ENCODE assay signal across 23 mouse cellular contexts in the genomic region with DNA sequence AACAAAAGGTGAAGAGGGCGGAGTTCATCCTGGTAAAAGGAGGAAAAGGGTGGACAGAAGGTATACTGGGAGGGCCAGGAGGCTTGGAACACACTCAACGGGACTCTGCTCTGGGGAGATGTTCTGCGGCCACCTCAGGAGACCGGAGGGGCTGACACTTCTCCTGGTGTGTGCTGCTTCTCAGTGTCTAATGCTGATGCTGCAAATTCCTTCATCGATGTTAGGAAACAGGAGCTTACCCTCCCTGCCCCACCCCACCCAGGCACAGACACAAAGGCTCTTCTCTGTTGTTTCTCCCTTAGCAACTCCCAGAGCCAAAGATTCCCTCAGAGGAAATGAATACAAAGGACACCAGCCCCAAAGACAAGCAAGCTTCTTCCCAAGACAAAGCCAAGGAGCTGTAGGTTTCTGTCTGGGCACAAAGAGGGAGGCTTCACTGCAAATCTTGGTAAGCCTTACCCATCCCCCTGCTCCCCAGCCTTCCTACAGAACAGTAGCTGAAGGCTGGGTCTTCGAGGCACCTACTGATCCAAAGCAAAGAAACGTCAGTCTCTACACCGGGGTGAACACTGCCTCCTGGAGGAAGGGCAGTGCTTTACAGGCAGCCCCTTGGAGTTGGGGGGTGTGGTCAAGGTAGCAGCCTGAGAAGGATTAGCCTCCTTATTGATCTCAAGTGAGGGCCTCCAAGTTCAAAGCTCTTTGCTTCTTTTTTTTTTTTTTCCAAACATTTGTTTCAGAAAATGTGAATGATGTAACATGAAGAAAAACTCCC.
DNase-seq lines count a peak whose midpoint lies in the region; ATAC-seq and TF ChIP-seq lines count a peak whose summit lies in the region.
"Had no signal": no experiment of that assay in that cellular context is flagged by ENCODE, and none has a peak within 500 bp of the region (broad histone marks: within the 10 kb centered on the region; RNA-seq: fewer than 3 reads in every experiment).

No protein-coding gene starts in this region.

- H3K4me3 ChIP-seq in intestine, embryonic 14.5 days (ENCODE audit: low read depth, low read length), result no peak overlapping the region
- H3K4me3 ChIP-seq in intestine, postnatal 0 days (ENCODE audit: low read depth, low read length), result no peak overlapping the region
- no peak overlapping the region for H3K4me3 ChIP-seq in midbrain, embryonic 10.5 days
- H3K4me3 ChIP-seq in midbrain, embryonic 15.5 days, result no peak overlapping the region
- no peak overlapping the region for H3K4me3 ChIP-seq in ES-E14 (ENCODE audit: insufficient read depth in 1 of 2, low read depth in 1 of 2, low read length in 2 of 2, poor library complexity in 1 of 2, severe bottlenecking in 1 of 2)
- no peak overlapping the region for H3K4me3 ChIP-seq in limb, embryonic 10.5 days
- H3K4me3 ChIP-seq: embryonic facial prominence, embryonic 10.5 days; forebrain, embryonic 15.5 days; heart, embryonic 10.5 days; liver, embryonic 15.5 days; midbrain, embryonic 12.5 days; neural tube, embryonic 13.5 days had no signal

- H3K9ac ChIP-seq in intestine, embryonic 14.5 days (ENCODE audit: low read length), result no peak overlapping the region
- H3K9ac ChIP-seq in intestine, postnatal 0 days (ENCODE audit: low read depth, low read length), result no peak overlapping the region
- H3K9ac ChIP-seq in midbrain, embryonic 15.5 days, result no peak overlapping the region
- no peak overlapping the region for H3K9ac ChIP-seq in ES-E14 (ENCODE audit: insufficient read depth, low read depth, low read length, poor library complexity, severe bottlenecking)
- H3K9ac ChIP-seq: forebrain, embryonic 15.5 days; liver, embryonic 15.5 days; midbrain, embryonic 12.5 days; neural tube, embryonic 13.5 days had no signal

- DNase-seq in intestine, embryonic 14.5 days (ENCODE audit: low spot score), result peak; percentile 34
- DNase-seq in midbrain, embryonic 10.5 days (ENCODE audit: low spot score), result no peak
- DNase-seq in ES-E14 (ENCODE audit: low read depth, low spot score), result peak; percentile 37
- DNase-seq in embryo, embryonic 11 days, result no peak
- DNase-seq in limb, embryonic 10.5 days (ENCODE audit: low spot score), result no peak
- DNase-seq: adrenal gland, postnatal 36 days; cerebellum, adult 11 months; cerebellum, adult 9-11 months; kidney, adult 9 months; kidney, postnatal 36 days; layer of hippocampus, postnatal 36 days; lung, postnatal 14 days; thymus, adult 18-20 months; thymus, postnatal 36 days had no signal

- ATAC-seq in intestine, embryonic 14.5 days (replicated peaks; ENCODE audit: low FRiP score, low TSS enrichment, low read depth), result no peak
- no peak for ATAC-seq in intestine, postnatal 0 days
- ATAC-seq in midbrain, embryonic 15.5 days (replicated peaks), result no peak
- ATAC-seq: CD4-positive, CD25-positive, alpha-beta regulatory T cell, adult 4 months; forebrain, embryonic 15.5 days had no signal

- no peak overlapping the region for H3K4me2 ChIP-seq in intestine, embryonic 14.5 days (ENCODE audit: low read length)
- no peak overlapping the region for H3K4me2 ChIP-seq in intestine, postnatal 0 days (replicated peaks; ENCODE audit: low read depth)
- H3K4me2 ChIP-seq in midbrain, embryonic 15.5 days, result no peak overlapping the region
- H3K4me2 ChIP-seq: forebrain, embryonic 15.5 days; liver, embryonic 15.5 days; midbrain, embryonic 12.5 days; neural tube, embryonic 13.5 days had no signal

- H3K27ac ChIP-seq in intestine, embryonic 14.5 days (ENCODE audit: low read depth), result no peak overlapping the region
- H3K27ac ChIP-seq in intestine, postnatal 0 days (ENCODE audit: low read depth, low read length), result no peak overlapping the region
- 0 out of 2 replicates have a peak overlapping the region, but pooled peaks have one; percentile 23 for H3K27ac ChIP-seq in midbrain, embryonic 10.5 days (replicated peaks)
- no peak overlapping the region for H3K27ac ChIP-seq in midbrain, embryonic 15.5 days
- no peak overlapping the region for H3K27ac ChIP-seq in ES-E14 (ENCODE audit: insufficient read depth, low read depth, low read length, poor library complexity, severe bottlenecking)
- H3K27ac ChIP-seq in limb, embryonic 10.5 days, result no peak overlapping the region
- H3K27ac ChIP-seq: embryonic facial prominence, embryonic 10.5 days; forebrain, embryonic 15.5 days; heart, embryonic 10.5 days; liver, embryonic 15.5 days; midbrain, embryonic 12.5 days; neural tube, embryonic 13.5 days had no signal

- H3K36me3 ChIP-seq in intestine, embryonic 14.5 days (ENCODE audit: control insufficient read depth, insufficient read depth, low read length), result no peaks in the 10 kb centered on the region
- H3K36me3 ChIP-seq in intestine, postnatal 0 days (ENCODE audit: control insufficient read depth, insufficient read depth), result no peaks in the 10 kb centered on the region
- no peaks in the 10 kb centered on the region for H3K36me3 ChIP-seq in midbrain, embryonic 10.5 days
- no peaks in the 10 kb centered on the region for H3K36me3 ChIP-seq in midbrain, embryonic 15.5 days (replicated peaks)
- no peaks in the 10 kb centered on the region for H3K36me3 ChIP-seq in ES-E14 (ENCODE audit: control insufficient read depth, insufficient read depth, low read length, poor library complexity, severe bottlenecking)
- no peaks in the 10 kb centered on the region for H3K36me3 ChIP-seq in limb, embryonic 10.5 days
- H3K36me3 ChIP-seq: embryonic facial prominence, embryonic 10.5 days; forebrain, embryonic 15.5 days; heart, embryonic 10.5 days; liver, embryonic 15.5 days; midbrain, embryonic 12.5 days; neural tube, embryonic 13.5 days had no signal

- H3K9me3 ChIP-seq in intestine, embryonic 14.5 days (ENCODE audit: control insufficient read depth, low read length), result no peaks in the 10 kb centered on the region
- H3K9me3 ChIP-seq in intestine, postnatal 0 days (ENCODE audit: control insufficient read depth), result no peaks in the 10 kb centered on the region
- no peaks in the 10 kb centered on the region for H3K9me3 ChIP-seq in midbrain, embryonic 10.5 days (replicated peaks)
- no peaks in the 10 kb centered on the region for H3K9me3 ChIP-seq in midbrain, embryonic 15.5 days
- no peaks in the 10 kb centered on the region for H3K9me3 ChIP-seq in ES-E14 (ENCODE audit: control insufficient read depth, insufficient read depth, low read depth, low read length)
- no peaks in the 10 kb centered on the region for H3K9me3 ChIP-seq in limb, embryonic 10.5 days (replicated peaks)
- H3K9me3 ChIP-seq: embryonic facial prominence, embryonic 10.5 days; forebrain, embryonic 15.5 days; heart, embryonic 10.5 days; liver, embryonic 15.5 days; midbrain, embryonic 12.5 days; neural tube, embryonic 13.5 days had no signal

- no peaks in the 10 kb centered on the region for H3K27me3 ChIP-seq in intestine, embryonic 14.5 days (replicated peaks; ENCODE audit: control insufficient read depth, insufficient read depth, low read length)
- H3K27me3 ChIP-seq in intestine, postnatal 0 days (replicated peaks; ENCODE audit: control insufficient read depth, insufficient read depth, low read length), result no peaks in the 10 kb centered on the region
- H3K27me3 ChIP-seq in midbrain, embryonic 10.5 days (ENCODE audit: low read depth, poor library complexity, severe bottlenecking), result peaks cover 32% of the 10 kb centered on the region
- H3K27me3 ChIP-seq in midbrain, embryonic 15.5 days (replicated peaks), result no peaks in the 10 kb centered on the region
- peaks cover 13% of the 10 kb centered on the region; the same call in 1 of the 2 replicates for H3K27me3 ChIP-seq in limb, embryonic 10.5 days (ENCODE audit: low read depth, poor library complexity, severe bottlenecking)
- H3K27me3 ChIP-seq: forebrain, embryonic 15.5 days; liver, embryonic 15.5 days; neural tube, embryonic 13.5 days had no signal

- in situ Hi-C loops in ES-E14 (cut with MboI; ENCODE audit: low sequenced_read_pairs in 2 of 2, unreplicated experiment in 2 of 2), result no loop called here

- no peaks in the 10 kb centered on the region; the same call in 1 of the 2 replicates for H3K4me1 ChIP-seq in intestine, embryonic 14.5 days (replicated peaks; ENCODE audit: control insufficient read depth, insufficient read depth, low read length)
- no peaks in the 10 kb centered on the region for H3K4me1 ChIP-seq in intestine, postnatal 0 days (replicated peaks; ENCODE audit: control insufficient read depth, insufficient read depth, low read length)
- peaks cover 29% of the 10 kb centered on the region for H3K4me1 ChIP-seq in midbrain, embryonic 10.5 days
- no peaks in the 10 kb centered on the region for H3K4me1 ChIP-seq in midbrain, embryonic 15.5 days
- H3K4me1 ChIP-seq in ES-E14 (ENCODE audit: control insufficient read depth in 2 of 2, insufficient read depth in 2 of 2, low read length in 2 of 2, poor library complexity in 1 of 2), result no peaks in the 10 kb centered on the region
- peaks cover 32% of the 10 kb centered on the region for H3K4me1 ChIP-seq in limb, embryonic 10.5 days
- H3K4me1 ChIP-seq: liver, embryonic 15.5 days had no signal

- 78% methylated on average over 8 of the region's 8 CpGs for WGBS in intestine, embryonic 14.5 days
- WGBS in intestine, postnatal 0 days, result 73% methylated on average over 8 of the region's 8 CpGs
- 72% methylated on average over 8 of the region's 8 CpGs for WGBS in midbrain, embryonic 10.5 days
- 72% methylated on average over 8 of the region's 8 CpGs for WGBS in midbrain, embryonic 15.5 days
- 82% methylated on average over 8 of the region's 8 CpGs for WGBS in limb, embryonic 10.5 days

- TF ChIP-seq CTCF in intestine, postnatal 0 days (IDR thresholded peaks at IDR 0.05; ENCODE audit: low read depth), result no peak

TF ChIP-seq in ES-E14, 5 proteins besides CTCF, POLR2A, EP300 and RAD21:
- TF ChIP-seq ZNF384 (IDR thresholded peaks at IDR 0.05; ENCODE audit: low read depth, low read length) (no peak), MAFK (IDR thresholded peaks at IDR 0.05; ENCODE audit: insufficient read depth, low read depth, low read length) (peak; percentile 94), ZC3H11A (IDR thresholded peaks at IDR 0.05; ENCODE audit: borderline replicate concordance, low read depth, low read length) (no peak; the same call in 1 of the 2 replicates), CHD2 (IDR thresholded peaks at IDR 0.05; ENCODE audit: low read depth, low read length) (no peak), HCFC1 (IDR thresholded peaks at IDR 0.05; ENCODE audit: borderline replicate concordance, insufficient read depth, low read length) (no peak)

Comparison
In these comparisons a context has a peak if more than half of its experiments do, and no peak if none do; other contexts are left out.
1. DNase-seq: peak in intestine, embryonic 14.5 days (single experiment) and ES-E14 (single experiment); none in midbrain, embryonic 10.5 days (single experiment), embryo, embryonic 11 days (single experiment) and limb, embryonic 10.5 days (single experiment).